Mouse (Mus musculus): ENCODE results near the gene Tspoap1. TPM values are rescaled to one million over a fixed set of nuclear protein-coding genes. Genes with fewer than 3 reads are reported as not detected.

Gene Tspoap1
- polyA plus RNA-seq, 1 experiment from 2014 or later = 26.1 TPM

DNA sequence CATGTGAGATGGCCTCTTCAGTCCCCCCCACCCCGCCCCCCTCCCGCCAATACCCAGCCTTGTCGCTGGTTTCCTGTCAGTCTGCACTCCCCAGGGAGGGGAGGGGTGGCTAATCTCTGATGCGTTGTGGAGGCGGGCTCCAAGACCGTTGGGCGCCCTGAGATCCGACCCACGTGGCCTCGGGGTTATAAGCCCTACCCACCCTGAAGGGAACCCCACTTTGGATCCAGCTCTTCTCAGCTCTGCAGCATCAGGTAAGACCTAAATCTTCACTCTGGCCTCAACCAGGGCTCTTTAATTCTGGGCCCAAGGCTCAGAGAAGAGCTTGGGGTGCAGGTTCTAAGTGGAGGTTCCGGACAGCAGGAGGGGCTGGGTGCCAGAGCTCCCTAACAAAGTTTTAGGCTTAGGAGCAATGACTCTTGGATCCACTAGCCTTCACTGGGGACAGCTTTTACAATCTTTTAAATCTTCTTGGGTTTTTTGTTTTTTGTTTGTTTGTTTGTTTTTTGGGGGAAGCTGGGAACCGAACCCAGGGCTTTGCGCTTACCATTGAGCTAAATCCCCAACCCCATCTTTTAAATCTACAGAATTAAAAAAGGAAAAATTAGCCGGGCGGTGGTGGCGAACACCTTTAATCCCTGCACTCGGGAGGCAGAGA is 4.9 kb upstream of the Tspoap1 start:
- Histone ChIP-seq H3K4me2 (replicated peaks) (no peak overlapping the region), H3K9me3 (no peaks in the 10 kb centered on the region), H3K27ac (no peak overlapping the region), H3K36me3 (no peaks in the 10 kb centered on the region), H3K4me3 (no peak overlapping the region), H3K4me1 (0 out of 2 replicates have a peak, but pooled peaks cover under 1% of the 10 kb centered on the region), H3K27me3 (replicated peaks) (peaks cover 3% of the 10 kb centered on the region), H3K9ac (no peak overlapping the region)
- 78% methylated on average over 17 of the region's 17 CpGs for WGBS
- no peak for ATAC-seq (ENCODE audit: low FRiP score, low read depth)

DNA sequence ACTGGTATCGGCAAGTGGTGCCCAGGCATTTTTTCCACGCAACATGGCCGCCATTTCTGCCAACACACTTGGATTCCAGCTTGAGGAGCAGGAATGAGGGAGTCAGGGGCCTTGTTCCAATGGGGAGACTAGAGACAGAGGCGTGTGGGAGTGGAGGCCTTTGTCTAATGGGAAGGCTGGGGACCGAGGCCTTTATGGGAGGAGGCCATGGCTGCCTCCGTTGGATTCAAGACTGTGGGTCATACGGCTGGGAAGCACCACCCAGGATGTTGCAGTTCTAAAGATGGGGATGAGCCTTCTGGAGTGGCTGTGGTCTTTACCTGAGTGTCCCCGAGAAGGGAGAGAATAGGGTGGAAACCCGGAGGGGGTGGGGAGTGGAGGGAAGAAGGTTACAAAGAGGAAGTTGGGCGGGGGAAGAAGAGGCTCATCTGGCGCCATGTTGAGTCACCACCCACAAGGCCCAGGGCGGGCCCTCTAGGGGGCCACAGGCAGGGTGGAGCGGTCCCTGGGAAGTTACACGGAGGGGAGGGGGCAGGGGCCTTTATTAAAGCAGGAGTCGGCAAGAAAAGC is 4.0 kb upstream of the Tspoap1 start:
- 89% methylated on average over 15 of the region's 15 CpGs for WGBS
- H3K4me3 ChIP-seq = no peak overlapping the region
- no peak overlapping the region for H3K27ac ChIP-seq
- H3K4me1 ChIP-seq = peaks cover 9% of the 10 kb centered on the region; the same call in 1 of the 2 replicates
- peaks cover 12% of the 10 kb centered on the region for H3K27me3 ChIP-seq (replicated peaks)
- no peak overlapping the region for H3K9ac ChIP-seq
- ATAC-seq (ENCODE audit: low FRiP score, low read depth) = no peak
- H3K9me3 ChIP-seq = no peaks in the 10 kb centered on the region
- H3K4me2 ChIP-seq (replicated peaks) = no peak overlapping the region
- H3K36me3 ChIP-seq = no peaks in the 10 kb centered on the region

DNA sequence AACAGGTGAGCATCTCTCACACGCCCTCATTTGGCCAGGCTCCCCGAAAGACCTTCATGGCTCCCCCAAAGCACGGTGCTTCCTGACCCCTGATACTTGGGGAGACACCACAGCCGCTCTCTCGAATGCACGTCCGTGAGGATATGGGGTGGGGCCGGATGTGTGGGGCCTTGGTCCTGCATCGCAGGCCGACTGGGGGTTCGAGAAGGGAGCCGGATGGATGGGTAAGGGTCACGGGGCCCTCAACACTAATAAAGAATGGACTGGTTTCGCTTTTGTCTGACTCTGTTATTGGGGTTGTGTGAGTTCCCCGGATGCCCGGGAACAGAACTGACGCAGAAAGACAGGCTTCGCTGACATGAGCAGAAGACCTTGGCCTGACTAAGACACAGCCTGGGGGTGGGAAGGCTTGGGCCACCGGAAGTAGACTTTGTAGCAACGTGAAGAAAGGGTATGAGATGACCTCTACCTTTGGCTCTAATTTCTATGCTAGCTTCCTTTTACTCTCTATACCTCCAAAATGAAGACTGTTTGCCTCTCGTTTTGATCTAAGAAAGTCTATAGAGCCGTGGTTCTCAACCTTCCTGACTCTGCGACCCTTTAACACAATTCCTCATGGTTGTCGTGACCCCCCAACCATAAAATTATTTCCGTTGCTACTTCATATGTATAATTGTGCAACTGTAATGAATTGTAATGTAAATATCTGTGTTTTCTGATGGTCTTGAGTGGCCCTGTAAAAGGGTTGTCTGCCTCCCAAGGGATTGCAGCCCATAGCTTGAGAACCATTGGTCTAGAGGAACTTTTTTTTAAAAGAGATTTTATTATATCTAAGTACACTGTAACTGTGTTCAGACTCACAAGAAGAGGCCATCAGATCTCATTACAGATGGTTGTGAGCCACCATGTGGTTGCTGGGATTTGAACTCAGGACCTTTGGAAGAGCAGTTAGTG is 3.1 kb upstream of the Tspoap1 start:
- no peak overlapping the region for H3K4me3 ChIP-seq
- WGBS = 90% methylated on average over 25 of the region's 25 CpGs
- no peaks in the 10 kb centered on the region for H3K9me3 ChIP-seq
- peaks cover 15% of the 10 kb centered on the region for H3K4me1 ChIP-seq
- ATAC-seq (ENCODE audit: low FRiP score, low read depth) = no peak
- H3K4me2 ChIP-seq (replicated peaks) = no peak overlapping the region
- no peak overlapping the region for H3K9ac ChIP-seq
- no peaks in the 10 kb centered on the region for H3K36me3 ChIP-seq
- H3K27me3 ChIP-seq (replicated peaks) = peaks cover 21% of the 10 kb centered on the region
- H3K27ac ChIP-seq = no peak overlapping the region

DNA sequence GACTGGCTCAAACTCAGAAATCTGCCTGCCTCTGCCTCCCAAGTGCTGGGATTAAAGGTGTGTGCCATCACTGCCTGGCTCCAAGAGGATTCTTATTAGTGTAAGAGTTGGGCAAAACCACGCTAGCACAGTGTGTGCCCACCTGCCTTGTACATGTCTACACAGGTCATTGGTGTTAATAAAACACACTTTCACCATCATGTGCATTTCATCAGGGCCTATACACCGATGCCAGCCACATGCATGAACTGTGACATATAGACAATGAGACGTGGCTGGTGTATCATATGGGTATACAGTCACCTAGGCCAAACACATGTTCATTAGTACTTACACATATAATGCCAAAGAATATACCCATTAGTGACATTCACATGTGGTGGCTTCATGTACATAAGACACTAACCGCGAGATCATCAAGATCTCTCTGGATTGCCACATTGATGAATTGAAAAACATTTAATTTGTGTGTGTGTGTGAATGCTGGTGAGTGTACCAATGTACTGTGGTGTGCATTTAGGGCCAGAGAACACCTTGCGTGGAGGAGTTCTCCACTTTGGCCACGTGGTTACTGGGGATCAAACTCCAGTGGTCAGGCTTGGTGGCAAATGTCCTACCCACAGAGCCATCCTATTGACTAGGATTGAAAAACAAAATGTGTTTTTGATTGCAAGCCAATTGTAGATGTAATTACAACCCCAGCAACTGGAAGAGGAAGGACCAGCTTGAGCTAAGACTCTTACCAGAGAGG is 2.0 kb upstream of the Tspoap1 start:
- no peak overlapping the region for H3K9ac ChIP-seq
- no peaks in the 10 kb centered on the region for H3K9me3 ChIP-seq
- no peak overlapping the region for H3K4me2 ChIP-seq (replicated peaks)
- H3K27ac ChIP-seq = no peak overlapping the region
- no peak overlapping the region for H3K4me3 ChIP-seq
- H3K4me1 ChIP-seq = peaks cover 24% of the 10 kb centered on the region
- no peaks in the 10 kb centered on the region for H3K36me3 ChIP-seq
- no peak for ATAC-seq (ENCODE audit: low FRiP score, low read depth)
- H3K27me3 ChIP-seq (replicated peaks) = peaks cover 32% of the 10 kb centered on the region
- 84% methylated on average over 7 of the region's 7 CpGs for WGBS

DNA sequence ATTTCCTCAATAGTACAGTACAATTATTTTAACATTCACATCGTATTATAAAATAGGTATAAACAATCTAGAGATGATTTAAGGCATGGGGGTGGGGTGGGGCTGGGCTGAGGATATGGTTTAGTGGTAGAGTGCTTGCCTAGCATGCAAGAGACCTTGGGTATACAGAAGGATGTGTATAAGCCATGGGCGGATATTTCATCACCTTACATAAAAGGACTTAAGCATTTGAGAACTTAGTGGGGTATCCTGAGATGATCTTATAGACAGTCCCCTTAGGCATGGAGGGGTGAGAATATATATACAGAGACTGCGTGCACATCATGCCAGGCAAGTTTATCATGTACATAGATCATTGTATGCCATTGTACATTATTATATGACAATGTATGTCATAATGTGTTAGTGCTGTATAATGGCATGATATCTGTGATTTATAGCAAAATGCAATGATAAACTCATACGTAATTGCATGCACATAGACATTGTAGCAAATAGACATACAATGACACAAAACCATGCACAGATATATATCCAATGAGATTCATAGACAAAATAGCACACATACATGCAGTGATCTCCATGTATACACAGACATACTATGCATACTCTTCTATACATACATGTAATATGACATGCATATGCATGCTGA is 1.3 kb upstream of the Tspoap1 start:
- H3K4me2 ChIP-seq (replicated peaks) = no peak overlapping the region
- H3K36me3 ChIP-seq = no peaks in the 10 kb centered on the region
- no peak overlapping the region for H3K9ac ChIP-seq
- peaks cover 32% of the 10 kb centered on the region for H3K4me1 ChIP-seq
- H3K4me3 ChIP-seq = no peak overlapping the region
- H3K27me3 ChIP-seq (replicated peaks) = peaks cover 39% of the 10 kb centered on the region
- H3K27ac ChIP-seq = no peak overlapping the region
- ATAC-seq (ENCODE audit: low FRiP score, low read depth) = no peak
- WGBS = 76% methylated on average over 4 of the region's 4 CpGs
- H3K9me3 ChIP-seq = no peaks in the 10 kb centered on the region

DNA sequence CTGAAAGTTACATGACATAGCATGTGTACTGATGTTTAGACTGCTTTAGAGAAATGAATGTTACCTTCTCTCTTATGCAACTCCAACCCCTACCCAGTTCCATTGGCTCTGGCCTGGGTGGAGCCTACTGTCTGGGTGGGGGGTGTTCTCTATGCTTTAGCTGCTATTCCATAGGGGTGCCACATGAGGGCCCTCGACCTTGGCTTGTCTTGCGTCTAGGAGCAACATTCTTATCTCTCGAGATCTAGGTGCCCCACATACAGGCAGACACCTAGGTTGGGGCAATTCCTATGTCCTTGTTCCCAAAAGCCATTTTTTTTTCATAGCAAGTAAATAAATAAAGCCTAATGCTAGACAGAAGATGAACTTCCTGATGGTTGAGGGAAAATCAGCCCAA is 734 bp upstream of the Tspoap1 start:
- peak overlapping the region; percentile 96 for H3K4me2 ChIP-seq (replicated peaks)
- H3K27ac ChIP-seq = no peak overlapping the region
- H3K27me3 ChIP-seq (replicated peaks) = peaks cover 44% of the 10 kb centered on the region
- peaks cover 36% of the 10 kb centered on the region for H3K4me1 ChIP-seq
- no peak for ATAC-seq (ENCODE audit: low FRiP score, low read depth)
- no peaks in the 10 kb centered on the region for H3K9me3 ChIP-seq
- no peaks in the 10 kb centered on the region for H3K36me3 ChIP-seq
- no peak overlapping the region for H3K4me3 ChIP-seq
- peak overlapping the region; percentile 67; the same call in 1 of the 2 replicates for H3K9ac ChIP-seq
- 8% methylated on average over 3 of the region's 3 CpGs for WGBS

DNA sequence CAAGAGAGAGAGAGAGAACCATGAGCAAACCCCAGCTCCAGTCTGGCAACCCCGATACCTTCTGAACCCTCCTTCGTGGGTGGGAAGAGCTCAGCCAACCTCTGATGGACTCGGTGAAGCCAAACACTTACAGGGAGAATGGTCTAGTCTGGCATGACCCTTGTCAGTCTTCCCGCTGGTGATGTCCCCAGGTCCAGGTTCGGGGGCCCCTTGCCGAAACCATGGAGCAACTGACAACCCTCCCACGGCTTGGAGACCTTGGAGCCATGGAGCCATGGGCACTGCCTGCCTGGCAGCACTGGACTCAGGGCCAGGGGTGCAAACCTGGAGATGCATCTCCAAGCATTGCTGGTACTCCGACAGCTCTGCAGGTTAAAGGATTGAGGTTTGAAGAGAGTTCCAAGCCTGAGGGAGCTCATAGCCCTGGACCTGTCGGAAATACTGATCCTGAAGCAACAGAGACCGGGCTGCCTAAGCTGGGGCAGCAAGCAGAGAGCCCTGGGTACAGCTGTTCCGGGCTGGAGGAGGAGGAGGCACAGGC is 910 bp downstream of the Tspoap1 start:
- peaks cover 42% of the 10 kb centered on the region for H3K4me1 ChIP-seq
- H3K27me3 ChIP-seq (replicated peaks) = peaks cover 61% of the 10 kb centered on the region
- H3K4me3 ChIP-seq = peak overlapping the region; percentile 40
- H3K9me3 ChIP-seq = no peaks in the 10 kb centered on the region
- WGBS = 62% methylated on average over 11 of the region's 11 CpGs
- no peak overlapping the region for H3K27ac ChIP-seq
- no peak for ATAC-seq (ENCODE audit: low FRiP score, low read depth)
- peak overlapping the region; percentile 96 for H3K4me2 ChIP-seq (replicated peaks)
- H3K9ac ChIP-seq = peak overlapping the region; percentile 67
- H3K36me3 ChIP-seq = no peaks in the 10 kb centered on the region

DNA sequence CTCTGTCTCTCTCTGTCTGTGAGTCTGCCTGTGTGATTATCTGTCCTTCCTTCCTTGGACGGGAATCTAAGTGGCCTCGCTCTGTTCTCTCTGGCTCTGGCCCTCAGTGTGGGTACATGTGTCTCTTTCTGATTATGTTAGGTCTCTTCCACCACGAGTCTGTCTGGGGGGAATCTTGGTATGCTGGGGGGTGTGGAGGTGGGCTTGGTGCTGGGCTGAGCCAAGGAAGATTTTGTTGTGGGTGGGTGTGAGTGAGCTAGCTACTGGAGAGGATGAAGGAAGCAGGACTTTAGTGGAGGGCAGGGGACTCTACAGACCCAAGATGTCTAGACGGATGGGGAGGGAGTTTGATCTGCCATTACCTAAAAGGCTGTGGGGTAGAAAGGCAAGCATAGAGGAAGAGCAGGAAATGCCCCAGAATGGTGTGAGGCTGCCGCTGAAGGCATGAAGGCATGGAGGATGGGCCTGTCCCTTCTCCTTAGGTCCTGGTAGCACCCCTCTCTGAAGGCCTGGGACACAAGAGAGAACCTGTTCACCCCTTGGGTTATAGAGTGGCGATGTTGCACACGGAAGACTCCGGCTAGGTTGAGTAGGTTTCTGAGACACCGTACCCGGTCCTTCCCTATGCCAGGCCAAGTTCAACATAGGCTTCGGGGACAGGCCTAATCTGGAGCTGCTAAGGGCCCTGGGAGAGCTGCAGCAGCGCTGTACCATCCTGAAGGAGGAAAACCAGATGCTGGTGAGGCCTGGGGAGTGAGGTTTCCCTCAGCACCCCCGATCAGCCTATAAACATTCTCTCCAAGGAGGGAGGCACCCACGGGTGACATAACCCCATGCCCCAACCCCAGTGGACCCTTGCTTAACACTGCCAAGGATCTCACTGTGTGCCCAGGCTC is 1.7 kb downstream of the Tspoap1 start:
- 77% methylated on average over 14 of the region's 14 CpGs for WGBS
- peak overlapping the region; percentile 64 for H3K4me3 ChIP-seq
- H3K27ac ChIP-seq = no peak overlapping the region
- H3K36me3 ChIP-seq = no peaks in the 10 kb centered on the region
- peak overlapping the region; percentile 96 for H3K4me2 ChIP-seq (replicated peaks)
- peaks cover 69% of the 10 kb centered on the region for H3K27me3 ChIP-seq (replicated peaks)
- H3K9ac ChIP-seq = peak overlapping the region; percentile 44
- ATAC-seq (ENCODE audit: low FRiP score, low read depth) = no peak
- H3K9me3 ChIP-seq = no peaks in the 10 kb centered on the region
- H3K4me1 ChIP-seq = peaks cover 42% of the 10 kb centered on the region

DNA sequence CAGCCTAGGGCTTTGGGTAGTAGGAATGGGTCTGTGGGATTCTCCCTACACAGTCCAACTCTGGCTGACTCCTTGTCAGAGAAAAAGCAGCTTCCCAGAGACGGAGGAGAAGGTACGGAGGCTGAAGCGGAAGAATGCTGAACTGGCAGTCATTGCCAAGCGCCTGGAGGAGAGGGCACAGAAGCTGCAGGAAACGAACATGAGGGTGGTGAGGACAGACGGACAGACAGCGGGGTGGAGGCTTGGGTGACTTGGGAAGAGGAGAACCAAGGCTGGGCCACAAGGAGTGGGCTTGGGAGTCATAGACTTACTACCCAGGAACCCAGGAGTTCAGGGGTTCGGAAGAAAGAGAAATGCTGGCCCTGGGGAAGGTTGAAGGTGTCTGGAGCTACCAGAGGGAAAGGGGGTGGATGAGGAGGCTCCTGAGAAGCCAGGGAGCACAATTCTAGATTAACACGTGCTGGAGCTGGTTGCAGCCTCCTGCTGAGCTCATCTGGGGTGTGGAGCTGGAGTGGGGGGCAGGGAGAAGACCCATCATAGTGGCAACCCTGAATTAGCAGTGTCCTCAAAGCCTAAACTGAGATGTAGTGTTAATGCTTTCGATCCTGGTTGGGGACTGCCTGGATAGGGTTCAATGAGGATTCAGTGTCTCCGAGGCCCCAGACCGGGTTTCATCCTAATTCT is 2.5 kb downstream of the Tspoap1 start:
- H3K4me3 ChIP-seq = peak overlapping the region; percentile 64
- H3K9me3 ChIP-seq = no peaks in the 10 kb centered on the region
- no peaks in the 10 kb centered on the region for H3K36me3 ChIP-seq
- peaks cover 70% of the 10 kb centered on the region for H3K27me3 ChIP-seq (replicated peaks)
- no peak for ATAC-seq (ENCODE audit: low FRiP score, low read depth)
- peaks cover 42% of the 10 kb centered on the region for H3K4me1 ChIP-seq
- 45% methylated on average over 12 of the region's 12 CpGs for WGBS
- H3K9ac ChIP-seq = peak overlapping the region; percentile 70
- no peak overlapping the region for H3K27ac ChIP-seq
- H3K4me2 ChIP-seq (replicated peaks) = peak overlapping the region; percentile 96

DNA sequence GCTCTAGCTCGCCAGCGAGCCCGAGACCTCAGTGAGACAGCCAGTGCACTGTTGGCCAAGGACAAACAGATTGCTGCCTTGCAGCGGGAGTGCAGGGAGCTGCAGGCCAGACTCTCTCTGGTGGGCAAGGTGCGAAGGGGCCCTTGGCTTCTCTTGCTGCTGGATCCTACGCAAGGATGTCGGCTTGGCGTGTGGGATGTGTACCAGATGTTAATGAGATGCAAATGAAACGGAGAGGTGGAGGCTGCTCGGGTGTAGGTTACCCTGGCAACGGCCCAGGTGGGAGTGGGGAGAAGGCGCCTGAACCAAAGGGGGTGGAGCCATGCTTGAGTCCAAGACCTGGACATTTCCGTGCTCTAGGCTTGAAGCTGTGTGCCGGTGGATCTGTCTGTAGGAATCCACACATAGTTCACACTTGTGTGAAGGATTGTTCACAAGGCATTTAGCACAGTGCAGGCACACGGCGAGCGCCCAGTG is 3.2 kb downstream of the Tspoap1 start:
- peaks cover 42% of the 10 kb centered on the region for H3K4me1 ChIP-seq
- no peaks in the 10 kb centered on the region for H3K9me3 ChIP-seq
- peak overlapping the region; percentile 96 for H3K4me2 ChIP-seq (replicated peaks)
- H3K9ac ChIP-seq = peak overlapping the region; percentile 70
- H3K27me3 ChIP-seq (replicated peaks) = peaks cover 70% of the 10 kb centered on the region
- H3K4me3 ChIP-seq = peak overlapping the region; percentile 64
- no peak overlapping the region for H3K27ac ChIP-seq
- 1% methylated on average over 17 of the region's 17 CpGs for WGBS
- peak; percentile 48 for ATAC-seq (ENCODE audit: low FRiP score, low read depth)
- H3K36me3 ChIP-seq = no peaks in the 10 kb centered on the region

Measured in neural tube, embryonic 12.5 days (tissue).